Mouse (Mus musculus) testis, postnatal 14 days (tissue): ENCODE results near the gene Kcnq1.
A peak's percentile ranks its signal among the peaks of the same experiment; 100 is the strongest.

Source experiments
- DNase-seq: peaks from one replicate; pipeline ENCODE4 v3.0.0; 2021; ENCODE audit warnings: low spot score

Gene Kcnq1

DNA sequence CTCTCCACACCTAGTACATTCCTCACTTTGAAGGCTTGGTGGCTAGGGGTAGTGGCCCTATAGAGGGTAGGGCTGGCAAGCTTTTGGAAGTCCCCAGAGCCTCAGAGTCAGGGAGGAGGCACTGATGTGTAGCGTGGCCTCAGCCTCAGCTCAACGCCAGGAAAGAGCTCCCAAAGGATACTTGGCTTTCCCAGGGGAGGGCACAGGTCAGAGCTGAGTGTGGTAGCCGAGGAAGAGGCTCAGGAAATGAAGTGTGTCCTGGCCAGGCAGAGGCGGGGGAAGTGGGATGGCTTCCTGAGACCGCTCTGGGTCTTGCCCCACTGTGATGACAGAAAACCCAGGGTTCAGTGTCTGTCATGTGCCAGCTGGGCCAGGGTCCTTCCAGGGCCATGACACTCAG, 30.4 kb downstream of the Kcnq1 start:
- no peak for DNase-seq

DNA sequence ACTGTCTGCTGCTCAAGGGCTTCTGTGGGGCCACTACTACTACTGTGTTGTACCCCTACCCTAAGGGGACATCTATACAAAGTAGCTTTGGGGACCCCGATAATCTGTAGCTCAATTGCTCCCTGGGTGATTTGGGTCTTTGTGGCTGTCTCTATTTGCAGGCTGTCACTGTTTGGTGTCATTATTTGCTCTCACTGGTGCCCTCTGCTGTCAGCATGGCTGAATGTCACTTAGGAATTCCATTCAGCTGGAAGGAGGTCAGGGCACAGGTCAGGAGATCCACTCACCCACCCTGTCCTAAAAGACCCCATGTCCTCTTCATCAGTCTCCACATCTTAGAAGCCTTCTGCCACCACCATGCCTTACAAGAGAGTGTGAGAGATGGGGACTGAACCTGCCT, 32.6 kb downstream of the Kcnq1 start:
- no peak for DNase-seq

DNA sequence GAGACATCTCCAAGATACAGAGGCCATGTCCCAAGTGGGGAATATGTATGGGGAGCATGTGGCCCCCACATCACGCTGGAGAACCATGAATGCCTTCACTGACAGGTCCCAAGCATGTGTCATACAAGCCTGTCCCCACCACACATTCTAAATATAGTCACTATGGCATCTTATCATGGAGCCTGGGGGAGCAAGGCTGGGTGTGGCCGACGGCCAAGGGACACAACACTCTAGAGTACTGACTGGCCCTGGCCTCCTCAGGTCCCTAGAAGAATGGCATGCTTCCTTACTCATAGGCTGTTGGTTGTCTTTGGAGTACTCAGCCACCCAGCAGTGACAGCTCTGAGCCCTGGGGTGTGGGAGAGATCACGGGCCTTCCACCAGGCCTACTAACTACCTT, 33.8 kb downstream of the Kcnq1 start:
- DNase-seq, result no peak

DNA sequence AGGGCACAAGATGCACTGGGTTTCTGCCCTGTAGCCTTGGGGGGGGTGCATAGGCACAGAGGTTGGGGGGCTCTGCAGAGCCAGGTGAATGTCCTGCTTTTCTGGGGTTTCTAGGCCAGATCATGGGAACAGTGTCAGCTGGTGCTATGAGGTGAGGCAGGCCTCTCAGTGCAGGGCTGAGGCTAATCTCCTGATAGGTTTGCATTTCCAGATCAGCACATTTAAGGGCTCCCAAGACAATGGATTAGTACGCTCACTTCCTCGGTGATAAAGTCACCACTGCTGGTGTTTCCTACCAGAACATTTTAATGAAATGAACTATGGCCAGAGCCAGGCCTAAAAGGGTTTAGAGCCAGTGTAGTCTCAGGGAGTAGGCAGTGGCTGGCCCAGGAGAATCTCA, 36.5 kb downstream of the Kcnq1 start:
- no peak for DNase-seq

DNA sequence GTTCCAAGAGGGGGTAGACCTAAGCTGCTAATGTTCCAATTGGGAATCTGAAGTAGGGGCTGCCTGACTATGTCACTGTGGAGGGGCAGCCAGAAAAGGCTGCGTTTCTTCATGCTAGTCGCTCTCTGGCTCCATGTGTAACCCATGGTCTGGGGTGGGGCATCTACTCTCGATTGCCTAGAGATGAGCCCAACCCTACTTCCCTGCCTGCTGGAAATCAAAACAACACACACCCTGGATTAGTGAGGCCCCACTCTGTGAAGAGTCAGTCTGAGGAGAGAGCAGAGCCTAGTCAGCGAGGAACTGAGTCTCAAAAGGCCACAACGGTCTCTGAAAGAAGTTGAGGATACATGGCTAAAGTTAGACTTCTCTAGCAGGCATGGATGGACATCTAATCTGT, 40.9 kb downstream of the Kcnq1 start:
- DNase-seq, result no peak

DNA sequence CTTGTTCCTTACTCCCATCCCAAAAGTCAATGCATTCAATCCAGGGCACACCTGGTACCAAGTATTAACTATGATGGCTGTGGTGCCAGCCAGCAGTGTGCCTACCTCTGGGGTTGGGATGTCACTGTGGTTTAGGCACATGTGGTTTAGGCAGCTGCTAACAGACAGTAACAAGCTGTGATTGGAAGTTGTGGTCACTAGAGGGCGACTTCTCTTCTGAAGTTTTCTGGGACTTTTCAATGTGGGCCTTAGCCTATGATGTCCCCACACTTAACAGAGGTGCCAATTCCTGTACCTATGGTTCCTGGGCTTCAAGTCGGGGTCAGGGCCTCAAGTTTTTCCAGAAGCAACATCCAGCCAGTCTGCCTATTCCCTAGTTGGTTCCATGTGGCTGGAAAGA, 45.0 kb downstream of the Kcnq1 start:
- no peak for DNase-seq

DNA sequence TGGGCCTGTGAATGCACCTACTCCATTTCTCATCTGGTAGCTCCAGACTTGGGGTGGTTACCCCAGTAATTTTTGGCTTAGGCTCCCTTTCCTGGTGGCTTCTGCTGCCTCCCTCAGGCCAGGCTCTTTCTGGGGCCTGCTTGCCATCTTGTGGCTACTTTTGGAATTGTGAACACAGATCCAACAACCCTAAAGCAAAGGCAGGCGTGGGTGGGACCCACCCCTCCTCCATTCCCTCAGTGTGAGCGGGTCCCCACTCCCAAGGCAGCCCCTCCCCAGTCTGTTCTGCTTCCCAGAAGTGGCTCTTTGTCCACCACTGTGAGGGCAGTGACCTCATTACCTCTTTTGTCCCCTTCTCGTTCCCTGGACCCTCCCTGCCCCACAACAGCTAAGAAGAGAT, 46.2 kb downstream of the Kcnq1 start:
- DNase-seq, result no peak

DNA sequence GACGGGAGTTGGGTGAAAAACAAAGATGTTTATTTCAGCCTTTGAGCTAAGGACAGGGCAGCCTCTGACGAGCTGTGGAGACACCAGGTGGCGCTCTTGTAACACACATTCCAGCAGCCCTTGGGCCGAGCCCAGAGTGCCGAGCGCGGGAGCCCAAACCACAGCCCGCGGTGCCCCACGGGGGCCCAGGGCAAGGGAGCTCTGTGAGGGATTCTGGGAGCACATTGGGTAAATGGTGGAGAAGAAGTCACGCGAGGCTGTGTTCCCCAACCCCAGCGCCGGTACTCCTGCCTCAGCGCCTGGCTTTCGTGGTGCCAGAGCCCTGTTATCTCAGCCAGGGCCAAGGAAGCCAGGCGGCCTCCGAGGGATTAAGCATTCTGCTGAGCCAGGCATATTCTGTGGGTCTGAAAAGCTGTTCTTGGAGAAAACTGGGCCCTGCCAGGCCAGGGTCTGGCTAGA, 47.8 kb downstream of the Kcnq1 start:
- peak; percentile 75 for DNase-seq

DNA sequence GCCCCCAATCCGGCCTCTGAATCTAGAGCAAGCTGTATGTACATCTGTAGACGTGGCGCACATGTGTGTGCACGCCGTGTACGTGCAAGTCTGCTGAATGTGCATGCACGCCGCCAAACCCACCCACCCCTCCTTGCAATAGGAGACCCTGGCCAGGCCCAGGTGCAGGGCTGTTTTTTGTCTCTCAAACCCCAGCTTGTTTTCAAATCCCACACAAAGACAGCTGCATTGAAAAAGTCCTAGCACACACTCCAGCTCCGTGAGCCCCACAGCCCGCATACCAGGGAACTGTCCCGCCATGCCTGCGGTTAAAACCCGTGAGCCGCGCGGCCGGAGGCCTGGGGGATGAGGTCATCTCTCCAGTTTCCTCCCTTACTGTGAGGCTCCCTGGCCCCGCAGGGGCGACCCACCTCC, 48.3 kb downstream of the Kcnq1 start:
- DNase-seq, result peak; percentile 28

DNA sequence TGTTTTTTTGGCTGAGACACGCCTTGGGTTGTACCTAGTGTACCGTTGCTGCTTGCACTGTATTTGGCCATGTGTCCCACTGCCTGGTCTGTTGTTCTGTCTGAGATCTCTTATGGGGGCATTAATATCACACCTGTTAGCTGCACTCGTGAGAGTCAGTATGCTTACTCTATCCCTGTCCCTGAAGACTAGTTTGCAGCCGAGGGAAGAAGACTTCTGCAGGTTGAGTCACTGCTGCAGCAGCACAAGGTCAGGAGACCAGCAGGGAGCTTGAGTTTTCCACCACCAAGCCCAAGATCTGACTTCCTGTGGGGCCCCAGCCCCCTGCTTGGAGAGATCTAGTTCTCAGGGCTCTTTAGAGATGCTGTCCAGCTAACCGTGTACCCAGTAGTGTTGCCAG, 49.1 kb downstream of the Kcnq1 start:
- DNase-seq, result no peak

DNA sequence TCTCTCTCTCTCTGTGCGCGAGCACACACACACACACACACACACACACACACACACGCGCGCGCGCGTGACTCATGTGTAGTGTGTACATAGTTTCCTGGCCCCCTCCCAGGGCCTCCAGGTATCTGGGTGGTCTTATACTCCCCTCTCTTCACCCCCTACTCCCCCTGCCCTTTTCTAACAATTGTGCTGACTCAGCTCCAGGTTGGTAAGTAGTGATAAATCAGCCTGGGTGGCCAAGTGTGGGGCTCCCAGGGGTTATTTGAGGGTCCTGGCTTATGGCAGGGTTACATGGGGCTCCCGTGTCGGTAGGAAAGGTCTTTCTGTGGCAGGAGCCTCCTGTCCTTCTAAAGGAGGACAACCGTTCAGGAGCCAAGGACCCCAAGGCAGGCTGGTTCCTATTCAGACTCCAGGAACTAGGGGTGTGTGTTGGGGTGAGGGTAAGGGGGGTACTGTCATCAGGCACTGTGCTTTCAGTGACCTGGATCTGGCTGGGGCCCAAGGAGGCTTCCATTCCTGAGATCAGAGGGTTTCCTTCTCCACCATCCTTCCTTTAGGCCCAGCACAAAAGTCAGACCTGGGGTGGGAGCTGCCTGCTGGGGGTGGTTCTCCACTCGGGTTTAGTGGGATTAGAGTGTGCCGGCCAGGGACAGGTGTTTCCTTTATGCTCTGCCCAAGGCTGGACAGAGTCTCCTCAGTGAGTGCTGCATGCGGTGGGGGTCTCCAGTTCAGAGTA, 52.7 kb downstream of the Kcnq1 start:
- no peak for DNase-seq

DNA sequence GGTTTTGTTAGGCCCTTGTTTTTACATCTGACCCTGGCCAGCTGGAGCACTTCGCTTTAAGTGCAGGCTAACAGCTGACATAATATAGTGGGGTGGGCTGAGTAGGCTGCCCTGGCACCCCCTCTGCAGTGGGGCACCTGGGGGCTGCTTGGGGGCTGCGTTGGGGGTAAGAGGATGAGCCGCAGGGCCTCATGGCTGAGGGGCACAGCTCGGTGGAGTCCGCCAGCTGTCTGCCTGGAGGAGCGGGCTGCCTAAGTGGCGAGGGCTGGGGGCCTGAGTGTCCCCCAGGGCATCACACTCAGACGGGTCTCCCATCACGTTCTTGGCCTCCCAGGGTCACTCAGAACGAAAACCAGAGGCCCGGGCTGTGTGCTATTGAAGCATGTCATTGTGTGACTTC, 53.3 kb downstream of the Kcnq1 start:
- DNase-seq, result no peak

DNA sequence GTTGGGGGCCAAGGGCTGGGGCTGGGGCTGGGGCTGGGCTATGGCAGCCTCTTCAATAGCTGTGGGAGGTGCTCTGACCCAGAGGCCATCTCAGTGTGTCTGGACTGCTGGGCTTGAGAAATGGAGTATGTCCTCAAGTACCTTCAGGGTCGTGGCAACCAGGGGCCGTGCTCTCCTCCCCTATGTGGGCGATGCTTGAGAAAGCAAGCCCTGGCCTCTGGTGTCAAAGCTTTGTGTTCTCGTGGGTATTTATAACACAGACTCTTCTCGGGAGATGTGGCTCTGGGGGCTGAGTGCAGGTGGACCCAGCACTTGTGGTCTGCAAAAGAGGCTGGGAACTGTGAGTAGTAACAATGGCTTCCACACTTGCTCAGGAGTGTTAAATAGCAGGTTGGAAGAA, 53.9 kb downstream of the Kcnq1 start:
- no peak for DNase-seq

DNA sequence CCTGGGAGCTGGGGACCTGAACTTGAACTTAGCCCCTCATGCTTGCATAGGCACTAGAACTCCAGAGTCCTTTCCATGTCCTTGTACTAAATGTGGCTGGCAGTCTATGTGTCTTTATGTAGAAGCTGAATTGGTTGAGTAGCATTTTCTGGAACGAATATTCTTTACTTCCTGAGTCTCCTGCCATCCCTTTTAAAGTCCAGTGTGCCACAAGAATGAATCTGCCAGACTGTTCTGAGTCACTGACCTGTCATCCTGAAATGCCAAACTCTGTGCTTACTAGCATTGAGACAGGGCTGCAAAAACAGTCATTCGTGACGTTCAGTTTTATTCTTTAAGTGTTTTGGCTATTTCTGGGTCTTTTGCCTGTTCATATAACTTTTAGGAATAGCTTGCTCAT, 55.9 kb downstream of the Kcnq1 start:
- no peak for DNase-seq

DNA sequence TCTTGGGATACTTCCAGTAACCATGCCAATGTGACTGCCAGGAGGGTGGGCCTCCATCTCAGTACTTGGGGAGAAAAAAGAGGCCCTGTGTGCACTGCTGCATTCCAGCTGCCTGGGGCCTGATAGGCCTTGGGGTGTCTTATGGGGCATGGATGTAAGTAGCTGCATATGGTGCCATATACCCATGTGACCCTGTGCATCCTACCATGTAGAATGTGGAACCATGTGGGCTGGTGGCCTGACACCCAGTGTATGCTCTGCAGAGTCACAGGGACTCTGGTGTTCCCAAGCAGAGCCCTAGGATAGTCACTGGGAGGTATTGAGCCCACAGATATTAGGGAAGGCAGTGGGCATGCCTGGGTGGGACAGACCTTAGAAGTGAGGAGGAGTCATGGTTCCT, 57.9 kb downstream of the Kcnq1 start:
- DNase-seq, result no peak

DNA sequence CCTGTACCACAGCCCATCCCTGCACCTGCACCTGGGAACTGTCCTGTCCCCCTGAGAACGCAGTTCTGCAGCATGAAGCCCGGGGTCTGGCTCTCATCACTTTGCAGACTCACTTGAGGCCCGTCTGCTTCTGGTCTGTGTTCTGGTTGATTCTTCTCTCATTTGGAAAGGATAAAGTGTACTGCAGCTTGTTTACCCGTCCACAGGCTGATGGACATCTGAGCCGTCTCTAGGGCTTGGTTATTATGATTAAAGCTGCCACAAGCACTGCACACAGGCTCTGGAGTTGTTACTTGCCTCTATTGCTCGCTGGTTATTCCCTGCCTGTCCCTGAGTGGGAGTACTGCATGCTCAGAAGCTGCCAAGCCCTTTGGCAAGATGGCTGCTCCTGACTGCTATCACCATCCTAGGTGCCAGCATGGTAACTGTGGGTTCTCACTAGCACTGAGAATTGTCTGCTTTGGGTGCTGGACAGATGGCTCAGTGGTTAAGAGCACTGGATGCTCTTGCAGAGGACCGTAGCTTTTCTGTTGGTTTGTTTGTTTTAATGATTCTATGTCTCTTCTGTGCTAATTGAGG, 59.6 kb downstream of the Kcnq1 start:
- DNase-seq, result no peak

DNA sequence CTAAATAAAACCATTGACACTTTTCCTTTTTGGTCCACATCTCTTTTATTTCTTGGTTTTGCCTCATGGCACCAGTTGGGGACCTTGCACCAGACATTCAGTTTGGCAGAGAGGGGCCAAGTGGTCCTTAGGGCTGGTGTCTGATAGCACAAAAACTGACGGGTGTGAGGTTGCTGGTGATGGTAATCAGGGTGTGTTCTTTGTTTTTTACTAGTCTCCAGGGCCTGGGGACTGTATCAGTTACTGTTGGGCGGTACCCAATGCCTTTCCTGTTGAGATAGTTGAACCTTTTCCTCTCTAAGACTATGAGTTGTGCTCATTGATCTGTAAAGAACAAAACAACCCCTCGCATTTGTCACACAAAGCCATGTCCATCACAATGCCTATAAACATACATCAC, 61.1 kb downstream of the Kcnq1 start:
- DNase-seq, result no peak

DNA sequence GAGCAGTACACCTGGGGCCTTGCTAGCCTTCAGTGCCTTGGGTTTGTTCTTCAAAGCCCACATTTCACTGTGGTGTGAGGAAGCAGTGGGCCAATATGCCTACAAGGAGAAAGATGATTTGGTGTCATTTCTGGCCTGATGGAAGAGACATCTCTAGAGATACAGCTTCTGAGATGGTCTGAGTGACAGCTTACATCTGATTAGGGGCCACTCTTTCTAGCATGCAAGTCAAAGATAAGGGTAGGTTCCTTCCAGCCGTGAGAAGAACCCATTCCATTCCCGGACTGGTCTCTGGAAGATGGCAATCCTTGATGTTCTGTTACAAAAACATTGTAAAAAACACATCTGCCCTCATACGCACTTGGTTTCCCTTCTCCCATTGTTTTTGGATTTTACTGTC, 63.2 kb downstream of the Kcnq1 start:
- no peak for DNase-seq

DNA sequence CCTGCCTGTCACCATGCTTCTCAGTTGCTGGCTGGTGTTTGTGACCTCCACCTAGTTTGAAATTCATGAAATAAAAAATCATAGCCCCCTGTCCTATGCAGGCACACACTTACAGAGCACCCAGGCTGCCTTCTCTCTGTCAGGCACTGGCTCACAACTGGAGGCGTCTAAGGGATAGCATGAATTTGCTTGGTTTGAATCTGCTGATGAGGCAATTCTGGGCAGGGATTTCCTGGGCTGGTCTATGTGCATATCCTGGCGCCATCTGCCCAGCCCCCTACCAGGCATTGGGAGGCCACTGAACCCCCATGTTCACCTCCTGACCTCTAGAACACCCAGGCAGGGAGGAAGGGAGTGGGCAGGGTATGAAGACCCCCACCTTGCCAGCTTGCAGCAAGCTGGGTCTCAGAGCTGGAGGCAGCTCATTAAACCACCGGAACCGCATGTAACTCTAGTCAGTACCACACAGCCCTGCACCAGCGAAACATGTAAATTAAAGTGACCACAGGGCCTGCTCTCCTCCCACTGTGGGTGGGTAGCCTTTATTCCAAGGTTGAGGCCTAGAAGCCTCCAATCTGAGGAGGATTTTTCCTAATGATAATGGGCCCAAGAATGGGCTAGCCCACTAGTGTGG, 66.9 kb downstream of the Kcnq1 start:
- DNase-seq, result no peak

DNA sequence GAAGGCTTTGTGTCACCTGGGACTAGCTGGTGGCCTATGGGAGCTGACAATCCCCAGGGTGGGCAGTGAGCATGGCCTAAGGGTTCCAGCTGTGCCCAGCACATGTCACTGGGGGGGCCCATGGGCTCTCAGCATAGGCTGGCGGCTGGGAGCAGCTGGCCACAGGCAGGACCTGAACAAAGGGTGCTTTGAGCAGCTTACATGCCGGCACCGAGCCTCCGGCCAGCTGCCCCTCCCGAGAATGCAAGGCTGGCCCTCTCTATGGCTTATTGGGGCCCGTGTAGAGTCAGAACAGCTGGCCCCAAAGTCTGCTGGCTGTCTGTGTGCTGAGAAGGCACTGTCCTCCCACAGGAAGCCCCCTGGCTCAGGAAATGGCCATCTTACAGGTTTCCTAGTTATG, 68.5 kb downstream of the Kcnq1 start:
- DNase-seq, result no peak

DNA sequence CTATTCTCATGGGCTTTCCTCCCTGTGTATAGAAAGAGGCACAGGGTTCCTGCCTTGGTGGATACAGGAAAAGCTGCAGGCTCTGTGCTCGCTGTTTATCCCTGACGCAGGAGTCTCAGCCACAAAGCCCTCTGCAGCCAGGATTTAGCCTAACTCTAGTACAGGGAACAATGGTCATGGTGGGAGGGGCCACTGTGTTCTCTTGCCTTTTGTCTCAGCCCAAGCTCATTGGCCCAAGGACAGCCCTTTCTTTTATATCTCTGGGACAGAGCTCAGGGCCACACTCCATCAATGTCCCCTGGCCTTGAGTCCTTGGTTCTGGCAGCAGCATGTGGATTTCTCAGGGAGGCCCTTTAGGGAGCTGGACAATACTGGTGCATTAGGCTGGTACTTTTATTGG, 72.7 kb downstream of the Kcnq1 start:
- no peak for DNase-seq

DNA sequence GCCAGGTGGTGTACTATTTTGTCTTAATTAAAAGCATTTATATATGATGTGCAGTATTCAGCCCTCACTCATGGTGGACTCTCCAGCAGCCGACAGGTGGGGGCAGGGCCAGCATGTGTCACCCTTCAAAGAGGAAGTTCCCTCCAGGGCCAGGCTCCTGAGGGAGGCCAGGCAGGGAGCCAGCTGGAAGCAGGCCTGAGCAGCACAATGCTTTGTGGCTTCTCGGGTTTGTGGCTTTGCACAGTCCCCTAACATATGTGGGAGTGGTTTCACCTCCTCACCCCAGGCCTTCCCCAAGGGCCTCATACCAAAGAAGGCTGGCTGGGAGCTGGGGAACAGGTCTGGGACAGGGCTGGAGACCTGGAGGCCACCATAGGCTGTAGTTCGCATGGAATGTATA, 74.6 kb downstream of the Kcnq1 start:
- DNase-seq, result peak; percentile 29

DNA sequence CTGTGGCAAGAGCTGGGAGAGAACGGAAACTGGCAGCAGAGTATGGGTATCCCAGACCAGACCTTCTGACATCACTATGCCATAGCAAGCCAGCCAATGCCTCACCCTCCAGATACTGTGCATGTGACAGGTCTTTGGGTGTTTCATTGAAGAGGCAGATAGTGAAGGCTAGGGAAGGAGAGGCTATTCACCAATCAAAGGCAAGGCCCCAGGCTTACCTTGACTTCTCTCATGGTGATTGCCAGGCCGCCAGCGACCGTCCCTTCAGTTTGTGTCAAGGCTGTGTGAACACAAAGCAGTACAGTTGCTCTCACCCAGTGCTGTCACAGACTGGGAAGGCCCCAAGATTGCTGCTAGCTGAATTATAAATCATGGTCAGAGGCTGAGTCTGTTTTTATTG, 75.1 kb downstream of the Kcnq1 start:
- DNase-seq, result no peak

DNA sequence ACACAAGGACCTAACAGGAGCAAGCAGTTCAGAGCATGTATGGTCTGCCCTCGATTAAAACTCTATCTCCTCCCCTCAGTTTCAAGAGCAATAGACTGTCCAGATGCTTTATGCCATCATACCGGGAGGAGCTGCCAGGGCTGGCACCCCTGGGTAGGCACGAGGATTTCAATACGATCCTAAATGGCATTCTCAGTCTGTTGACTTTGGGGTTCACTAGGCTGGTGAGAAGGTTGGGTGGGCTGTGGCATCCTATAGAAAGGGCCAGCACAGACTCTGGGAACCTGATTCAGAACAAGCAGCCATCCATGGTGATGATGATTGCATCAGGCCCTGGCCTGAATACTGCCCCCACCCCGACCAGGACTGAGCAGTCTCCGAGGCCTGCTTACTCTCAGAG, 79.3 kb downstream of the Kcnq1 start:
- DNase-seq, result no peak
